Mouse (Mus musculus): ENCODE measurements around the gene Wdr74. TPM values are rescaled to one million over a fixed set of nuclear protein-coding genes. Genes with fewer than 3 reads are reported as not detected.

Wdr74 gene
- total RNA-seq, 2 experiments from 2014 or later = 52.6 to 53.3 TPM

Small RNA genes lying within 50 kb of the gene (microRNA-seq; reads per million reads assigned to microRNA genes)
- 0 reads per million in 2 experiments for gene Mir6992

Other genes with a start within 250 kb of the Wdr74 start
- 10 to 100 TPM; 20.6 to 21.5 TPM for gene Slc22a8, start 144.6 kb upstream of the Wdr74 start, total RNA-seq (2021)
- gene Slc22a6, start 117.8 kb upstream of the Wdr74 start, total RNA-seq (2021) = 1 to 10 TPM; 3.6 to 4.4 TPM
- gene Chrm1, start 72.0 kb upstream of the Wdr74 start, total RNA-seq (2021) = 100 to 1,000 TPM; 117 to 125 TPM
- 100 to 1,000 TPM; 198 to 212 TPM for gene Slc3a2, start 12.5 kb upstream of the Wdr74 start, total RNA-seq (2021)
- 1 to 10 TPM; 1.4 to 1.8 TPM for gene 1700092M07Rik, start 4.9 kb downstream of the Wdr74 start, total RNA-seq (2021)
- 10 to 100 TPM; 61.9 to 64.8 TPM for gene Stx5a, start 5.6 kb downstream of the Wdr74 start, total RNA-seq (2021)
- 10 to 100 TPM; 72.7 to 79.7 TPM for gene Nxf1, start 21.2 kb downstream of the Wdr74 start, total RNA-seq (2021)
- gene Tmem223, start 35.2 kb downstream of the Wdr74 start, total RNA-seq (2021) = 100 to 1,000 TPM in 1 of 2 experiments, 10 to 100 TPM in 1; 99.9 to 120 TPM
- 1 to 10 TPM; 7.0 to 9.3 TPM for gene Tmem179b, start 38.6 kb downstream of the Wdr74 start, total RNA-seq (2021)
- gene Taf6l, start 50.6 kb downstream of the Wdr74 start, total RNA-seq (2021) = 10 to 100 TPM; 18.2 to 19.0 TPM
- gene Polr2g, start 62.8 kb downstream of the Wdr74 start, total RNA-seq (2021) = 100 to 1,000 TPM; 107 to 109 TPM
- gene Zbtb3, start 66.7 kb downstream of the Wdr74 start, total RNA-seq (2021) = 1 to 10 TPM; 4.2 to 5.2 TPM
- 10 to 100 TPM; 27.8 to 34.5 TPM for gene Ttc9c, start 83.5 kb downstream of the Wdr74 start, total RNA-seq (2021)
- 100 to 1,000 TPM; 112 to 115 TPM for gene Hnrnpul2, start 84.2 kb downstream of the Wdr74 start, total RNA-seq (2021)
- gene AC129217.1, start 93.9 kb downstream of the Wdr74 start, total RNA-seq (2021) = 10 to 100 TPM in 1 of 2 experiments, not detected in 1; 15.9 TPM
- gene Bscl2, start 101.6 kb downstream of the Wdr74 start, total RNA-seq (2021) = 100 to 1,000 TPM; 105 to 115 TPM
- 100 to 1,000 TPM; 291 to 295 TPM for gene Gng3, start 103.4 kb downstream of the Wdr74 start, total RNA-seq (2021)
- under 1 TPM; 0.66 to 0.78 TPM for gene Lrrn4cl, start 114.9 kb downstream of the Wdr74 start, total RNA-seq (2021)
- 100 to 1,000 TPM; 112 to 116 TPM for gene Ubxn1, start 135.7 kb downstream of the Wdr74 start, total RNA-seq (2021)
- 10 to 100 TPM; 32.1 to 37.5 TPM for gene Uqcc3, start 145.1 kb downstream of the Wdr74 start, total RNA-seq (2021)
- 1 to 10 TPM; 4.8 to 9.8 TPM for gene Lbhd1, start 147.9 kb downstream of the Wdr74 start, total RNA-seq (2021)
- gene Gm49403, start 148.1 kb downstream of the Wdr74 start, total RNA-seq (2021) = not detected
- 10 to 100 TPM; 18.9 to 27.6 TPM for gene 1810009A15Rik, start 153.0 kb downstream of the Wdr74 start, total RNA-seq (2021)
- gene Gm49416, start 153.1 kb downstream of the Wdr74 start, total RNA-seq (2021) = 1 to 10 TPM; 3.8 to 4.6 TPM
- gene Ints5, start 157.2 kb downstream of the Wdr74 start, total RNA-seq (2021) = 10 to 100 TPM; 24.6 to 25.0 TPM
- 100 to 1,000 TPM; 103 to 111 TPM for gene Ganab, start 162.2 kb downstream of the Wdr74 start, total RNA-seq (2021)
- gene B3gat3, start 184.5 kb downstream of the Wdr74 start, total RNA-seq (2021) = 100 to 1,000 TPM; 121 to 130 TPM
- 1 to 10 TPM; 2.3 to 2.4 TPM for gene Rom1, start 193.5 kb downstream of the Wdr74 start, total RNA-seq (2021)
- gene Eml3, start 193.7 kb downstream of the Wdr74 start, total RNA-seq (2021) = 10 to 100 TPM; 11.0 to 11.9 TPM
- gene Mta2, start 206.0 kb downstream of the Wdr74 start, total RNA-seq (2021) = 10 to 100 TPM; 60.6 to 67.9 TPM
- gene Tut1, start 218.0 kb downstream of the Wdr74 start, total RNA-seq (2021) = 10 to 100 TPM; 15.6 to 16.2 TPM
- 100 to 1,000 TPM; 283 to 287 TPM for gene Eef1g, start 231.2 kb downstream of the Wdr74 start, total RNA-seq (2021)